Mouse (Mus musculus) midbrain, postnatal 0 days (tissue): ENCODE measurements at regions not wholly inside any gene's neighbourhood (a gene's known extent, or its start where the extent isn't known, plus 50 kb on each side); places are given as distances from the start of the nearest gene placed in this dataset.
A peak's percentile ranks its signal among the peaks of the same experiment; 100 is the strongest.

Experiments used
- ATAC-seq: fragments of 200-750 bp; cut with Nextera tagmentation; 2 replicates; pipeline ENCODE4 v1.8.0; 2017; ENCODE audit warnings: moderate number of reproducible peaks, mild to moderate bottlenecking, moderate TSS enrichment, moderate library complexity; ENCODE audit not compliant: low FRiP score
- DNase-seq: peaks from one replicate; pipeline ENCODE4 v3.0.0-alpha.2; 2015; ENCODE audit warnings: low spot score
- H3K27ac ChIP-seq: fragments of 300-500 bp; sonication (generic); 2 replicates; pipeline ENCODE4 v1.5.1; 2014; ENCODE audit warnings: low read depth, mild to moderate bottlenecking, low read length, mixed read lengths
- H3K27me3 ChIP-seq: fragments of 300-500 bp; sonication (generic); 2 replicates; pipeline ENCODE4 v1.6.1; 2014; ENCODE audit warnings: low read length, control low read depth, mixed read lengths; ENCODE audit not compliant: insufficient read depth
- H3K36me3 ChIP-seq: fragments of 300-500 bp; sonication (generic); 2 replicates; pipeline ENCODE4 v1.6.1; 2014; ENCODE audit warnings: low read length, control low read depth, mixed read lengths; ENCODE audit not compliant: insufficient read depth
- H3K4me1 ChIP-seq: fragments of 300-500 bp; sonication (generic); 2 replicates; pipeline ENCODE4 v1.6.1; 2014; ENCODE audit warnings: mild to moderate bottlenecking, control low read depth, antibody characterized with exemption, low read length, mixed read lengths; ENCODE audit not compliant: insufficient read depth
- H3K4me2 ChIP-seq: fragments of 300-500 bp; sonication (generic); 2 replicates; pipeline ENCODE4 v1.6.1; 2014; ENCODE audit warnings: low read depth, mild to moderate bottlenecking, low read length, mixed read lengths; ENCODE audit not compliant: poor library complexity, severe bottlenecking
- H3K4me3 ChIP-seq: fragments of 300-500 bp; sonication (generic); 2 replicates; pipeline ENCODE4 v1.5.1; 2014; ENCODE audit warnings: low read depth, mild to moderate bottlenecking, low read length, moderate library complexity
- H3K9ac ChIP-seq: fragments of 300-500 bp; sonication (generic); replicated peaks from 2 replicates; pipeline ENCODE4 v1.6.1; 2014; ENCODE audit warnings: mild to moderate bottlenecking, low read length, moderate library complexity, mixed read lengths; ENCODE audit not compliant: poor library complexity, severe bottlenecking
- H3K9me3 ChIP-seq: fragments of 300-500 bp; sonication (generic); 2 replicates; pipeline ENCODE4 v1.6.1; 2016; ENCODE audit warnings: low read length, control low read depth
- CTCF ChIP-seq: IDR thresholded peaks from 2 replicates; pipeline ENCODE4 v1.5.1; 2016; ENCODE audit warnings: antibody characterized with exemption, mild to moderate bottlenecking
- WGBS: fragments of 180-500 bp; shearing (Covaris S2); extraction: QIAGEN DNeasy Blood & Tissue Kit; methylation state at CpG from one replicate; pipeline ENCODE4 v1.1.7; 2014; 5-methylcytosine and 5-hydroxymethylcytosine counted together

- no peaks in the 10 kb centered on the region for H3K36me3 ChIP-seq
- no peaks in the 10 kb centered on the region for H3K27me3 ChIP-seq
- H3K4me3 ChIP-seq: no peak overlapping the region
- peaks cover 5% of the 10 kb centered on the region; the same call in 1 of the 2 replicates for H3K4me1 ChIP-seq
- ATAC-seq: no peak
- no peak overlapping the region for H3K4me2 ChIP-seq
- 92% methylated on average over 3 of the region's 3 CpGs for WGBS
- peak; percentile 35 for DNase-seq
- TF ChIP-seq CTCF: peak; percentile 61
- no peak overlapping the region for H3K9ac ChIP-seq
- H3K27ac ChIP-seq: no peak overlapping the region
- no peaks in the 10 kb centered on the region for H3K9me3 ChIP-seq
Observed at GRCm38 (mm10) chr19:54257889-54258288, 213.9 kb downstream of the Adra2a start.

GRCm38 (mm10) chr19:54259175-54259574, 215.2 kb downstream of the Adra2a start:
- no peaks in the 10 kb centered on the region for H3K27me3 ChIP-seq
- ATAC-seq: no peak

GRCm38 (mm10) chr19:54277368-54277767, 233.4 kb downstream of the Adra2a start:
- no peak overlapping the region for H3K9ac ChIP-seq
- no peaks in the 10 kb centered on the region for H3K4me1 ChIP-seq
- no peak for TF ChIP-seq CTCF
- H3K36me3 ChIP-seq: no peaks in the 10 kb centered on the region
- ATAC-seq (no peak), DNase-seq (no peak)
- H3K9me3 ChIP-seq: no peaks in the 10 kb centered on the region
- no peaks in the 10 kb centered on the region for H3K27me3 ChIP-seq
- no peak overlapping the region for H3K4me3 ChIP-seq
- 86% methylated on average over 10 of the region's 10 CpGs for WGBS
- no peak overlapping the region for H3K4me2 ChIP-seq
- H3K27ac ChIP-seq: no peak overlapping the region

More at GRCm38 (mm10) chr19:54259175-54259574, 215.2 kb downstream of the Adra2a start:
- Histone ChIP-seq H3K4me3 (no peak overlapping the region), H3K36me3 (no peaks in the 10 kb centered on the region), H3K4me2 (peak overlapping the region; percentile 12; the same call in 1 of the 2 replicates), H3K9me3 (no peaks in the 10 kb centered on the region), H3K4me1 (peaks cover 5% of the 10 kb centered on the region; the same call in 1 of the 2 replicates), H3K9ac (no peak overlapping the region), H3K27ac (no peak overlapping the region)
- no peak for TF ChIP-seq CTCF
- WGBS: 8% methylated on average over 7 of the region's 7 CpGs
- DNase-seq: no peak

GRCm38 (mm10) chr19:54285481-54285880, 241.5 kb downstream of the Adra2a start:
- TF ChIP-seq CTCF: no peak
- no peak for ATAC-seq
- no peaks in the 10 kb centered on the region for H3K36me3 ChIP-seq
- H3K4me1 ChIP-seq: no peaks in the 10 kb centered on the region
- H3K4me2 ChIP-seq: no peak overlapping the region
- H3K9me3 ChIP-seq: no peaks in the 10 kb centered on the region
- DNase-seq: peak; percentile 7
- H3K27ac ChIP-seq: no peak overlapping the region
- no peaks in the 10 kb centered on the region for H3K27me3 ChIP-seq
- H3K4me3 ChIP-seq: no peak overlapping the region
- H3K9ac ChIP-seq: no peak overlapping the region

- TF ChIP-seq CTCF: no peak
- Histone ChIP-seq H3K27ac (no peak overlapping the region), H3K4me1 (no peaks in the 10 kb centered on the region), H3K9me3 (no peaks in the 10 kb centered on the region), H3K4me3 (no peak overlapping the region), H3K27me3 (no peaks in the 10 kb centered on the region), H3K4me2 (no peak overlapping the region), H3K9ac (no peak overlapping the region), H3K36me3 (no peaks in the 10 kb centered on the region)
- no peak for ATAC-seq
- WGBS: 76% methylated on average over 10 of the region's 10 CpGs
- peak; percentile 5 for DNase-seq
Observed at GRCm38 (mm10) chr19:54297663-54298388, 253.9 kb downstream of the Adra2a start.

- Histone ChIP-seq H3K4me3 (no peak overlapping the region), H3K9me3 (no peaks in the 10 kb centered on the region), H3K27me3 (no peaks in the 10 kb centered on the region), H3K27ac (no peak overlapping the region), H3K9ac (no peak overlapping the region), H3K36me3 (no peaks in the 10 kb centered on the region), H3K4me2 (no peak overlapping the region), H3K4me1 (no peaks in the 10 kb centered on the region)
- WGBS: 78% methylated on average over 6 of the region's 6 CpGs
- no peak for TF ChIP-seq CTCF
- no peak for ATAC-seq
- DNase-seq: peak; percentile 46
Observed at GRCm38 (mm10) chr19:54311289-54311688, 267.3 kb downstream of the Adra2a start.
